Mouse (Mus musculus): ENCODE data around the gene Hnrnpl. TPM values are rescaled to one million over a fixed set of nuclear protein-coding genes. Genes with fewer than 3 reads are reported as not detected.

Gene Hnrnpl
- polyA plus RNA-seq, 1 experiment, result 444 TPM

GRCm38 (mm10) chr7:28815230-28815629, 6.9 kb downstream of the Hnrnpl start:
- no peak for DNase-seq (ENCODE audit: low read depth)
- TF ChIP-seq POLR2A (IDR thresholded peaks at IDR 0.05; ENCODE audit: borderline replicate concordance, extremely low read depth, insufficient read depth, insufficient read length, poor library complexity, severe bottlenecking) (no peak), CTCF (IDR thresholded peaks at IDR 0.05; ENCODE audit: borderline replicate concordance, extremely low read depth, insufficient read depth, insufficient read length) (no peak)

DNA sequence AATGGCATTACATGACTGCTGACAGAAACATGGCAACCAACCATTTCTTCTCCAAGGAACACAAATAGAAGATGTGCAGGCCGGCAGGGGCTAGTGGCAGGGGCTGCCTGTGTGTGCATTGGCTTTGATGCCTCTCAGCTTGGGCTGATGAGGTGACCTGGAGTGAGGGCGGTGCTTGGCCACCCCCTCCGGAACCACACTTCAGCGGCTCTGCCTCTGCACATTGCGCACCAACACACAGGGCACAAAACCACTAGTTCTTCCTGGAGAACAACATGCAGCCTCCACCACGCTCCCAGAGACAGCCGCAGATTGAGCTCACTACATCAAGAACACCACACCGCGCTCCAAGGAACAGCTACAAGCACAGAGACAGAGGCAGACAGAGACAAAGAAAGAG, 7.9 kb downstream of the Hnrnpl start:
- no peak for DNase-seq (ENCODE audit: low read depth)
- no peak for TF ChIP-seq CTCF (IDR thresholded peaks at IDR 0.05; ENCODE audit: borderline replicate concordance, extremely low read depth, insufficient read depth, insufficient read length)
- TF ChIP-seq POLR2A (IDR thresholded peaks at IDR 0.05; ENCODE audit: borderline replicate concordance, extremely low read depth, insufficient read depth, insufficient read length, poor library complexity, severe bottlenecking), result no peak

DNA sequence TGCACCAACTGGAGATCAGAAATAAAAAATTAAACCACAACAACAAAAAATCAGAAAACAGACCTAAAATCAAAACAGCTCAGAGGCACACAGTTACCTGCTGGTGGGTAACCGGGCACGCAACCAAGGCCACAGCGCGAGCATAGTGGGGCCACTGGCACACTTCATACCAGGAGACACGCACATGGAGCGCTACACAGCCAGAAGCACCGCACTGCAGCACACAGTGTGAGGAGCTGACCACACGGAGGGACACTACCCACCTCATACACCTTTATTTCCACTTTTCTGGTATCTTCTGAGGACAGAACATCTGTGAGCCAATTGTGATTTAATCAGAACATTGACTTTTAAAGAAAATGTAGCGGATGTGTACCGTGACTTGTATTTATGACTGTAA, 8.6 kb downstream of the Hnrnpl start:
- no peak for DNase-seq (ENCODE audit: low read depth)

GRCm38 (mm10) chr7:28817524-28817923, 9.2 kb downstream of the Hnrnpl start:
- TF ChIP-seq POLR2A (IDR thresholded peaks at IDR 0.05; ENCODE audit: borderline replicate concordance, extremely low read depth, insufficient read depth, insufficient read length, poor library complexity, severe bottlenecking) (no peak), CTCF (IDR thresholded peaks at IDR 0.05; ENCODE audit: borderline replicate concordance, extremely low read depth, insufficient read depth, insufficient read length) (no peak)
- DNase-seq (ENCODE audit: low read depth), result no peak

More for the DNA sequence above, 8.6 kb downstream of the Hnrnpl start:
- TF ChIP-seq POLR2A (IDR thresholded peaks at IDR 0.05; ENCODE audit: borderline replicate concordance, extremely low read depth, insufficient read depth, insufficient read length, poor library complexity, severe bottlenecking) (no peak), CTCF (IDR thresholded peaks at IDR 0.05; ENCODE audit: borderline replicate concordance, extremely low read depth, insufficient read depth, insufficient read length) (no peak)

DNA sequence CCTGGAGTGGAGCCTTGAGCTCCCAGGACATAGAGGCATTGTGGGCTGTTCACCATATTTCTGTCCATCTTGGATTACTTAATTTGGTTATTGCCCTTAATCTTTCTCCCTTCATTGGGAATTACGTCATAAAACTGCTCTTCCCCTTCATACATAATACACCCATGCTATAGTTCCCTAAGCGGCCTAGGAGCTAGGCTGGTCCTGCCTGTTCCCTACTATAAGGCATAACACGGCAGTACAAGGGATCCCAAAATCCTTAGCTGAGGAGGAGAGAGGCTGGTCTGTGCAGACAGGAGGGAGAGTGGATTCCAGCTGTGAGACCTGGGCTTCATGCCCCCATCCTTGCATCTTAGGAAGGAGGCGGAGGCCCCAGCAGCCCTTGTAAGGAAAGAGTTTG, 9.6 kb downstream of the Hnrnpl start:
- no peak for TF ChIP-seq POLR2A (IDR thresholded peaks at IDR 0.05; ENCODE audit: borderline replicate concordance, extremely low read depth, insufficient read depth, insufficient read length, poor library complexity, severe bottlenecking)
- no peak for TF ChIP-seq CTCF (IDR thresholded peaks at IDR 0.05; ENCODE audit: borderline replicate concordance, extremely low read depth, insufficient read depth, insufficient read length)

DNA sequence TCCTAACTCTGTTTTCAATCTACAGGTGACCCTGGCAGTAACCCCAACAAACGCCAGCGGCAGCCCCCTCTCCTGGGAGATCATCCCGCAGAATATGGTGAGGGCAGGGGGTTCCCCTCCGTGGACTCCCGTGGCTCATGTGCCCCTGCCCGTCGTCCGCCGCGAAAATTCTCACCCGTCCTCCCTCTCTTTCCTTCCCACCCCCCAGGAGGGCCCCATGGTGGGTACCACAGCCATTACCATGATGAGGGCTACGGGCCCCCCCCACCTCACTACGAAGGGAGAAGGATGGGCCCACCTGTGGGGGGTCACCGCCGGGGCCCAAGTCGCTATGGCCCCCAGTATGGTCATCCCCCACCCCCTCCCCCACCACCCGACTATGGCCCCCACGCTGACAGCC, 10.1 kb downstream of the Hnrnpl start:
- TF ChIP-seq POLR2A (IDR thresholded peaks at IDR 0.05; ENCODE audit: borderline replicate concordance, extremely low read depth, insufficient read depth, insufficient read length, poor library complexity, severe bottlenecking), result no peak
- no peak for TF ChIP-seq CTCF (IDR thresholded peaks at IDR 0.05; ENCODE audit: borderline replicate concordance, extremely low read depth, insufficient read depth, insufficient read length)
- DNase-seq (ENCODE audit: low read depth), result no peak

More for the DNA sequence above, 9.6 kb downstream of the Hnrnpl start:
- no peak for DNase-seq (ENCODE audit: low read depth)

- TF ChIP-seq CTCF (IDR thresholded peaks at IDR 0.05; ENCODE audit: borderline replicate concordance, extremely low read depth, insufficient read depth, insufficient read length) (no peak), POLR2A (IDR thresholded peaks at IDR 0.05; ENCODE audit: borderline replicate concordance, extremely low read depth, insufficient read depth, insufficient read length, poor library complexity, severe bottlenecking) (no peak)
- no peak for DNase-seq (ENCODE audit: low read depth)
Measured at GRCm38 (mm10) chr7:28818861-28819452, 10.6 kb downstream of the Hnrnpl start.

- no peak for DNase-seq (ENCODE audit: low read depth)
- TF ChIP-seq POLR2A (IDR thresholded peaks at IDR 0.05; ENCODE audit: borderline replicate concordance, extremely low read depth, insufficient read depth, insufficient read length, poor library complexity, severe bottlenecking) (no peak), CTCF (IDR thresholded peaks at IDR 0.05; ENCODE audit: borderline replicate concordance, extremely low read depth, insufficient read depth, insufficient read length) (no peak)
Measured at GRCm38 (mm10) chr7:28819571-28819970, 11.2 kb downstream of the Hnrnpl start.

- DNase-seq (ENCODE audit: low read depth), result peak; percentile 60
- TF ChIP-seq CTCF (IDR thresholded peaks at IDR 0.05; ENCODE audit: borderline replicate concordance, extremely low read depth, insufficient read depth, insufficient read length) (no peak), POLR2A (IDR thresholded peaks at IDR 0.05; ENCODE audit: borderline replicate concordance, extremely low read depth, insufficient read depth, insufficient read length, poor library complexity, severe bottlenecking) (no peak)
Measured at GRCm38 (mm10) chr7:28820358-28821260, 12.3 kb downstream of the Hnrnpl start.

- DNase-seq (ENCODE audit: low read depth), result no peak
Measured at GRCm38 (mm10) chr7:28821261-28821831, 13.0 kb downstream of the Hnrnpl start.

GRCm38 (mm10) chr7:28822556-28822955, 14.2 kb downstream of the Hnrnpl start:
- DNase-seq (ENCODE audit: low read depth), result no peak

More at GRCm38 (mm10) chr7:28821261-28821831, 13.0 kb downstream of the Hnrnpl start:
- TF ChIP-seq CTCF (IDR thresholded peaks at IDR 0.05; ENCODE audit: borderline replicate concordance, extremely low read depth, insufficient read depth, insufficient read length), result no peak
- TF ChIP-seq POLR2A (IDR thresholded peaks at IDR 0.05; ENCODE audit: borderline replicate concordance, extremely low read depth, insufficient read depth, insufficient read length, poor library complexity, severe bottlenecking), result no peak

More at GRCm38 (mm10) chr7:28822556-28822955, 14.2 kb downstream of the Hnrnpl start:
- TF ChIP-seq CTCF (IDR thresholded peaks at IDR 0.05; ENCODE audit: borderline replicate concordance, extremely low read depth, insufficient read depth, insufficient read length), result no peak
- no peak for TF ChIP-seq POLR2A (IDR thresholded peaks at IDR 0.05; ENCODE audit: borderline replicate concordance, extremely low read depth, insufficient read depth, insufficient read length, poor library complexity, severe bottlenecking)
